Mouse (Mus musculus) left cerebral cortex, adult 18-20 months (tissue): ENCODE results near the gene Gm28047. TPM values are rescaled to one million over a fixed set of nuclear protein-coding genes. Genes with fewer than 3 reads are reported as not detected.

ENCODE experiments used
- DNase-seq, 2 experiments: peaks; one replicate each; pipeline ENCODE4 v3.0.0; 2021 to 2022; ENCODE audit warnings: low spot score in 2 of 2, mixed read lengths in 1 of 2
- microRNA-seq, 2 experiments: library from miRNA; unstranded; fragments of <30 nt; microRNA quantifications; one replicate each; pipeline ENCODE4 v1.2.0; 2021
- total RNA-seq, 2 experiments: library from RNA; stranded (reverse); gene quantifications; 2 replicates each; pipeline ENCODE4 v1.2.3; 2021

Gm28047 gene
- total RNA-seq, 2 experiments from 2014 or later: not detected

DNA sequence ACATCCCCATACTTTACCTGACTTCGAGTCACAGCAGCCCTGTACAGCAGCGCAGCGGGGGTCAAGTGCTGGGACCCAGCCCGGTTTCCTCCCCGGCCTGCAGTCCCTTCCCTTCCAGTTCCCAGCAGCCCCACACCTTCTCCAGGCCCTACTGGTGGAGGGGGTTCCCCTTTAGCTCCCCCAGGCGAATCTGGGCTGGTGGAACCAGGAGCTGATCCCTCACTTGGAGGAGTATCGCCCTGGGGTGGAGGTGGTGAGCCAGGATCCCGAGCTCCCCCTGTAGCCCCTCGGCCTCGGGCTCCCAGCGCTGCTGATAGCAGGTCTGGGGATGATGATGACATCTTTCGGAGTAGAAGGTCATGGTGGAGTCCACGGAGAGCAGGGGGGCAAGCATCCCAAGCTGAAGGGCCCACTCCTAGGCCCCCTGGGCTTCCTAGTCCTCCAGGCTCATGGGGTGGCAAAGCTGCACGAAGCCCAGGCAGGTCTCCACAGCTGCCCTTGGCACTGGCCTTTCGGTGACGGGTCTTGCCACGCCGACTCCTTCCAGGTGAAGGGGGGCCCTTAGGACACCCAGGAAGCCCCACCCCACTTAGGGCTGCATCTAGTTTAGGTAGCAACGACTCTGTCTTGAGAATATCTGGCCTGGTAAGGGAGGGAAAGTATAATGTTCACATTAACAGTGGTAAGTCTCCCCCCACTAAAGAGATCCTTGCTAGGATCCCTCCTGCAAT is 123.6 kb downstream of the Gm28047 start:
- no peak for DNase-seq

DNA sequence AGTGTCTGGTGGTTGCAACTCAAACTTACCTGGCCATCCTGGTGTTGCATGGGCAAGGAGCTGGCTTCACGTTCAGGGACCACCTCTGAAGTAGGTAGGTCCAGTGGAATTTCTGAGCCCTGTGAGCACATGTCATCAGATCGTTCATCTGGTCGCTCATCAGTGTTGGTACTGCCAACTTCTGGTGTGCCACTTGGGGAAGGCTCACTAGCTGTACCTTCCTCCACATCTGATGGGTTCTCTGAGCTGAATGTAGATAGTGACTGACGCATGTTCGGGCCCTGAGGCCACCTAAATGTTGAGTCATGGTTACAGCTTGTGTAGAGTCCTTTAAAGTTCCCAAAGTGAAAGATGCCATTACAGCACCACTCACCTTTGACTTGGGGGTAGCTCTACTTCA is 124.4 kb downstream of the Gm28047 start:
- DNase-seq: no peak

- no peak for DNase-seq
Measured at GRCm38 (mm10) chr15:102499851-102500250, 125.0 kb downstream of the Gm28047 start.

GRCm38 (mm10) chr15:102499370-102499769 is 125.5 kb downstream of the Gm28047 start:
- no peak for DNase-seq

GRCm38 (mm10) chr15:102498322-102498721 is 126.5 kb downstream of the Gm28047 start:
- no peak for DNase-seq

GRCm38 (mm10) chr15:102487664-102488063 is 137.2 kb downstream of the Gm28047 start:
- no peak for DNase-seq

- DNase-seq: no peak
Measured at GRCm38 (mm10) chr15:102485853-102486252, 139.0 kb downstream of the Gm28047 start.

- no peak for DNase-seq
Measured at GRCm38 (mm10) chr15:102483136-102483535, 141.7 kb downstream of the Gm28047 start.

- no peak for DNase-seq
Measured at GRCm38 (mm10) chr15:102474520-102474919, 150.3 kb downstream of the Gm28047 start.

Small RNA genes within 50 kb of the gene (microRNA-seq; reads per million reads assigned to microRNA genes)
- 0 to 0.25 reads per million in 2 experiments for gene Mir688

Other genes with a start within 250 kb of the Gm28047 start
- gene Sp1, start 218.9 kb downstream of the Gm28047 start, total RNA-seq: 10 to 100 TPM; 23.8 to 32.2 TPM
- gene Amhr2, start 179.7 kb downstream of the Gm28047 start, total RNA-seq: 1 to 10 TPM; 1.7 to 2.1 TPM
- gene Prr13, start 166.0 kb downstream of the Gm28047 start, total RNA-seq: 10 to 100 TPM; 55.0 to 57.5 TPM
- gene Pcbp2, start 154.5 kb downstream of the Gm28047 start, total RNA-seq: 100 to 1,000 TPM; 499 to 503 TPM
- gene Gm10337, start 121.3 kb downstream of the Gm28047 start, total RNA-seq: not detected
- gene Map3k12, start 108.0 kb downstream of the Gm28047 start, total RNA-seq: 10 to 100 TPM; 94.3 to 97.3 TPM
- gene Tarbp2, start 106.9 kb downstream of the Gm28047 start, total RNA-seq: 10 to 100 TPM; 28.8 to 30.3 TPM
- 1 to 10 TPM; 2.3 to 3.8 TPM for gene Npff, start 100.1 kb downstream of the Gm28047 start, total RNA-seq
- 10 to 100 TPM; 33.9 to 36.3 TPM for gene Atf7, start 397 bp upstream of the Gm28047 start, total RNA-seq
- 10 to 100 TPM in 1 of 2 experiments, 1 to 10 TPM in 1; 7.8 to 11.6 TPM for gene Atp5g2, start 47.3 kb upstream of the Gm28047 start, total RNA-seq
- 10 to 100 TPM; 75.1 to 75.6 TPM for gene Calcoco1, start 97.1 kb upstream of the Gm28047 start, total RNA-seq